Comparison of ENCODE assay signal across 21 mouse cellular contexts in genomic region chr19:29015410-29016203, GRCm38 (mm10). TPM values are rescaled to one million over a fixed set of nuclear protein-coding genes. Genes with fewer than 3 reads are reported as not detected.
DNase-seq lines count a peak whose midpoint lies in the region; ATAC-seq and TF ChIP-seq lines count a peak whose summit lies in the region.
"Had no signal": no experiment of that assay in that cellular context is flagged by ENCODE, and none has a peak within 500 bp of the region (broad histone marks: within the 10 kb centered on the region; RNA-seq: fewer than 3 reads in every experiment).

No protein-coding gene starts in this region.

- intact Hi-C loops in gastrocnemius, postnatal 36 days (cut with DNase I) = no loop called here

- no peaks in the 10 kb centered on the region for H3K4me1 ChIP-seq in embryonic facial prominence, embryonic 14.5 days (ENCODE audit: control insufficient read depth, insufficient read depth, low read length)
- H3K4me1 ChIP-seq in embryonic facial prominence, embryonic 10.5 days = no peaks in the 10 kb centered on the region
- peaks cover 10% of the 10 kb centered on the region; the same call in 1 of the 2 replicates for H3K4me1 ChIP-seq in kidney, adult 2 months (ENCODE audit: control insufficient read depth, insufficient read depth, low read length)
- H3K4me1 ChIP-seq in limb, embryonic 11.5 days (ENCODE audit: control insufficient read depth, insufficient read depth, low read length) = no peaks in the 10 kb centered on the region
- H3K4me1 ChIP-seq: forebrain, embryonic 13.5 days; hindbrain, embryonic 12.5 days; lung, embryonic 15.5 days; midbrain, embryonic 10.5 days had no signal

- H3K36me3 ChIP-seq in embryonic facial prominence, embryonic 14.5 days (ENCODE audit: control insufficient read depth, insufficient read depth, low read length) = peaks cover 81% of the 10 kb centered on the region
- H3K36me3 ChIP-seq in embryonic facial prominence, embryonic 10.5 days (replicated peaks) = peaks cover 96% of the 10 kb centered on the region
- peaks cover 4% of the 10 kb centered on the region; the same call in 1 of the 2 replicates for H3K36me3 ChIP-seq in kidney, adult 2 months (ENCODE audit: control insufficient read depth, insufficient read depth, low read length)
- peaks cover 14% of the 10 kb centered on the region for H3K36me3 ChIP-seq in limb, embryonic 11.5 days (ENCODE audit: control insufficient read depth, insufficient read depth, low read length)

- TF ChIP-seq CTCF in kidney, adult 2 months (conservative IDR thresholded peaks at IDR 0.05; ENCODE audit: insufficient read depth, insufficient read length, low read depth, low read length) = no peak

- TF ChIP-seq POLR2A in kidney, adult 2 months (IDR thresholded peaks at IDR 0.05; ENCODE audit: low read depth, low read length) = no peak

- 0 out of 2 replicates have a peak overlapping the region, but pooled peaks have one; percentile 6 for H3K9ac ChIP-seq in embryonic facial prominence, embryonic 14.5 days (ENCODE audit: low read depth, low read length)
- no peak overlapping the region for H3K9ac ChIP-seq in limb, embryonic 11.5 days (ENCODE audit: low read length)
- H3K9ac ChIP-seq: forebrain, embryonic 13.5 days; hindbrain, embryonic 12.5 days; limb, embryonic 13.5 days; liver, embryonic 14.5 days; lung, embryonic 15.5 days had no signal

- H3K27me3 ChIP-seq in embryonic facial prominence, embryonic 14.5 days (replicated peaks; ENCODE audit: control insufficient read depth, insufficient read depth, low read length) = no peaks in the 10 kb centered on the region
- H3K27me3 ChIP-seq in embryonic facial prominence, embryonic 10.5 days (replicated peaks; ENCODE audit: low read depth, poor library complexity, severe bottlenecking) = no peaks in the 10 kb centered on the region
- no peaks in the 10 kb centered on the region for H3K27me3 ChIP-seq in kidney, adult 2 months (replicated peaks; ENCODE audit: control insufficient read depth, insufficient read depth, low read length)
- no peaks in the 10 kb centered on the region for H3K27me3 ChIP-seq in limb, embryonic 11.5 days (ENCODE audit: control insufficient read depth, insufficient read depth, low read length)
- H3K27me3 ChIP-seq: forebrain, embryonic 13.5 days; hindbrain, embryonic 12.5 days; limb, embryonic 13.5 days; lung, embryonic 15.5 days had no signal

- H3K9me3 ChIP-seq in embryonic facial prominence, embryonic 14.5 days (ENCODE audit: control insufficient read depth, low read length) = no peaks in the 10 kb centered on the region
- no peaks in the 10 kb centered on the region for H3K9me3 ChIP-seq in embryonic facial prominence, embryonic 10.5 days
- H3K9me3 ChIP-seq in limb, embryonic 11.5 days (ENCODE audit: control insufficient read depth, low read length) = no peaks in the 10 kb centered on the region
- H3K9me3 ChIP-seq: forebrain, embryonic 13.5 days; hindbrain, embryonic 12.5 days; limb, embryonic 13.5 days; lung, embryonic 15.5 days; midbrain, embryonic 10.5 days had no signal

- H3K27ac ChIP-seq in embryonic facial prominence, embryonic 14.5 days (replicated peaks; ENCODE audit: low read depth, low read length) = no peak overlapping the region
- H3K27ac ChIP-seq in embryonic facial prominence, embryonic 10.5 days (replicated peaks) = no peak overlapping the region
- peak overlapping the region; percentile 63; the same call in 1 of the 2 replicates for H3K27ac ChIP-seq in kidney, adult 2 months (ENCODE audit: insufficient read depth, low read depth, low read length)
- 0 out of 2 replicates have a peak overlapping the region, but pooled peaks have one; percentile 51 for H3K27ac ChIP-seq in limb, embryonic 11.5 days (replicated peaks; ENCODE audit: low read depth, low read length)
- H3K27ac ChIP-seq: forebrain, embryonic 13.5 days; hindbrain, embryonic 12.5 days; limb, embryonic 13.5 days; liver, embryonic 14.5 days; lung, embryonic 15.5 days; macrophage; midbrain, embryonic 10.5 days had no signal

- DNase-seq in embryonic facial prominence, embryonic 14.5 days (ENCODE audit: low spot score) = no peak
- DNase-seq in embryonic facial prominence, embryonic 10.5 days (ENCODE audit: low spot score) = no peak
- no peak for DNase-seq in kidney, adult 2 months
- DNase-seq in kidney, adult 8-10 months = no peak
- peak; percentile 43 for DNase-seq in MEL-GATA-1-ER (ENCODE audit: extremely low read depth, low read depth)
- DNase-seq in limb, embryonic 11.5 days (ENCODE audit: low spot score) = no peak
- DNase-seq in thymus, postnatal 0 days (ENCODE audit: low spot score) = no peak
- DNase-seq in gastrocnemius, postnatal 36 days = no peak
- DNase-seq: cerebellum, adult 18-20 months; cerebellum, postnatal 25 days; heart, postnatal 10 days; kidney, postnatal 4 days; layer of hippocampus, adult 9-11 months had no signal

- no peak for ATAC-seq in embryonic facial prominence, embryonic 14.5 days (ENCODE audit: low read depth)
- ATAC-seq in limb, embryonic 11.5 days (ENCODE audit: insufficient number of reproducible peaks, low FRiP score, low TSS enrichment, low read depth) = no peak
- ATAC-seq: forebrain, embryonic 13.5 days had no signal

- no peak overlapping the region for H3K4me3 ChIP-seq in embryonic facial prominence, embryonic 14.5 days (ENCODE audit: low read depth, low read length)
- H3K4me3 ChIP-seq in embryonic facial prominence, embryonic 10.5 days = no peak overlapping the region
- H3K4me3 ChIP-seq in kidney, adult 2 months (ENCODE audit: insufficient read depth, low read depth, low read length) = no peak overlapping the region
- H3K4me3 ChIP-seq in limb, embryonic 11.5 days (ENCODE audit: low read depth, low read length) = no peak overlapping the region
- H3K4me3 ChIP-seq: forebrain, embryonic 13.5 days; hindbrain, embryonic 12.5 days; limb, embryonic 13.5 days; lung, embryonic 15.5 days; midbrain, embryonic 10.5 days had no signal

- no peak overlapping the region for H3K4me2 ChIP-seq in embryonic facial prominence, embryonic 14.5 days (ENCODE audit: low read depth, low read length)
- H3K4me2 ChIP-seq in limb, embryonic 11.5 days (ENCODE audit: low read depth, severe bottlenecking) = no peak overlapping the region
- H3K4me2 ChIP-seq: forebrain, embryonic 13.5 days; hindbrain, embryonic 12.5 days; limb, embryonic 13.5 days; lung, embryonic 15.5 days had no signal

- WGBS in embryonic facial prominence, embryonic 14.5 days = 85% methylated on average over 8 of the region's 8 CpGs
- 91% methylated on average over 8 of the region's 8 CpGs for WGBS in embryonic facial prominence, embryonic 10.5 days
- WGBS in kidney, adult 2 months = 73% methylated on average over 8 of the region's 8 CpGs
- whole genome bisulfite sequencing in limb, embryonic 11.5 days = 68% methylated on average over 8 of the region's 8 CpGs

RNA-seq across cellular contexts. Expression of gene Cdc37l1, which starts 25.5 kb away (rescaled TPM):
- polyA plus RNA-seq in embryonic facial prominence, embryonic 14.5 days (2014; fragmentation: Nextera tagmentation; extraction: Ambion mirVana) = 35.8 and 41.8 TPM in 2 replicates
- polyA plus RNA-seq in embryonic facial prominence, embryonic 10.5 days (2016; fragmentation: Nextera tagmentation; extraction: Ambion mirVana) = 37.3 and 37.9 TPM in 2 replicates
- polyA plus RNA-seq in kidney, adult 2 months (2012; rRNA removed) = 13.5 and 15.6 TPM in 2 replicates
- polyA plus RNA-seq in limb, embryonic 11.5 days (2014; fragmentation: Nextera tagmentation; extraction: Ambion mirVana) = 43.9 and 49.9 TPM in 2 replicates
- 27.2 and 32.2 TPM in 2 replicates for polyA plus RNA-seq in thymus, postnatal 0 days (2015; fragmentation: Nextera tagmentation; extraction: Ambion mirVana)
- 10 to 100 TPM; 40.5 to 40.6 TPM for total RNA-seq in gastrocnemius, postnatal 36 days (2021)

RNA-seq across cellular contexts. Expression of gene Ak3, which starts 32.2 kb away (rescaled TPM):
- 93.5 and 95.5 TPM in 2 replicates for polyA plus RNA-seq in embryonic facial prominence, embryonic 14.5 days (2014; fragmentation: Nextera tagmentation; extraction: Ambion mirVana)
- 71.7 and 73.8 TPM in 2 replicates for polyA plus RNA-seq in embryonic facial prominence, embryonic 10.5 days (2016; fragmentation: Nextera tagmentation; extraction: Ambion mirVana)
- polyA plus RNA-seq in kidney, adult 2 months (2012; rRNA removed) = 155 and 160 TPM in 2 replicates
- polyA plus RNA-seq in limb, embryonic 11.5 days (2014; fragmentation: Nextera tagmentation; extraction: Ambion mirVana) = 87.3 and 87.8 TPM in 2 replicates
- 56.1 and 59.4 TPM in 2 replicates for polyA plus RNA-seq in thymus, postnatal 0 days (2015; fragmentation: Nextera tagmentation; extraction: Ambion mirVana)
- 10 to 100 TPM; 47.4 to 49.0 TPM for total RNA-seq in gastrocnemius, postnatal 36 days (2021)

RNA-seq across cellular contexts. Expression of gene 4430402I18Rik, which starts 48.0 kb away (rescaled TPM):
- polyA plus RNA-seq in embryonic facial prominence, embryonic 14.5 days (2014; fragmentation: Nextera tagmentation; extraction: Ambion mirVana) = 1.4 and 1.8 TPM in 2 replicates
- polyA plus RNA-seq in embryonic facial prominence, embryonic 10.5 days (2016; fragmentation: Nextera tagmentation; extraction: Ambion mirVana) = 0.31 and 0.52 TPM in 2 replicates
- polyA plus RNA-seq in kidney, adult 2 months (2012; rRNA removed) = 8.1 and 9.0 TPM in 2 replicates
- polyA plus RNA-seq in limb, embryonic 11.5 days (2014; fragmentation: Nextera tagmentation; extraction: Ambion mirVana) = 0.11 and 0.37 TPM in 2 replicates
- 0.42 and 0.83 TPM in 2 replicates for polyA plus RNA-seq in thymus, postnatal 0 days (2015; fragmentation: Nextera tagmentation; extraction: Ambion mirVana)
- under 1 TPM; 0.54 to 0.87 TPM for total RNA-seq in gastrocnemius, postnatal 36 days (2021)
- total RNA-seq: neutrophil, adult 5-6 weeks had no signal

RNA-seq across cellular contexts. Expression of gene Plpp6, which starts 51.9 kb away (rescaled TPM):
- polyA plus RNA-seq in embryonic facial prominence, embryonic 14.5 days (2014; fragmentation: Nextera tagmentation; extraction: Ambion mirVana) = 8.4 and 9.3 TPM in 2 replicates
- polyA plus RNA-seq in embryonic facial prominence, embryonic 10.5 days (2016; fragmentation: Nextera tagmentation; extraction: Ambion mirVana) = 4.1 and 4.3 TPM in 2 replicates
- 14.2 and 14.8 TPM in 2 replicates for polyA plus RNA-seq in kidney, adult 2 months (2012; rRNA removed)
- 5.2 and 7.3 TPM in 2 replicates for polyA plus RNA-seq in limb, embryonic 11.5 days (2014; fragmentation: Nextera tagmentation; extraction: Ambion mirVana)
- 8.5 TPM in 2 replicates for polyA plus RNA-seq in thymus, postnatal 0 days (2015; fragmentation: Nextera tagmentation; extraction: Ambion mirVana)
- 1 to 10 TPM; 1.6 to 1.9 TPM for total RNA-seq in gastrocnemius, postnatal 36 days (2021)

Comparison
In these comparisons a context has a peak if more than half of its experiments do, and no peak if none do; other contexts are left out.
1. H3K27ac ChIP-seq: peak in kidney, adult 2 months (single experiment) and limb, embryonic 11.5 days (single experiment); none in embryonic facial prominence, embryonic 14.5 days (single experiment) and embryonic facial prominence, embryonic 10.5 days (single experiment).